Mouse (Mus musculus): ENCODE measurements around the gene Gpkow. TPM values are rescaled to one million over a fixed set of nuclear protein-coding genes. Genes with fewer than 3 reads are reported as not detected.
"Not testable (repeated sequence)": the region's sequence is repeated elsewhere in the genome, so short reads cannot be mapped to it uniquely, and the experiment has no call there.

The Gpkow gene
- polyA plus RNA-seq, 1 experiment from 2014 or later, result 46.8 TPM

DNA sequence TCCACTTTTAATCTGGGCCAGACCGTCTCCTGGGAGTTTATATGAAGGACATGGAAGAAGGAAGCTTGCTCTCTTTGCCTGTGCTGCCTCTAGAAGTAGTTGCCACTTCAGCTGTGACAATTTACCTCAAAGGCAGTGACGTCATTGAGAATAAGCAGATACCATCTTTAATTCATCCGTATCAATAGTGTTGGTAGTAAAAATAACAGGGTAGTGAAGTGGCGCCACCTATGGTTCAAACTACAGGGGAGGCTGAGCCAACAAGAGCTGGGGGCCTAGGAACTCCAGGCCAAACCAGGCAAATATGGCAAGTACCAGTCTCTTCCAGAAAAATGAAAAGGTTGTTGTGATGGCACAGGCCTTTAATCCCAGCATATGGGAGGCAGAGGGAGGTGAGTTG, 4.1 kb upstream of the Gpkow start:
- no peak for ATAC-seq (ENCODE audit: low FRiP score, low read depth)
- Histone ChIP-seq H3K9me3 (no peaks in the 10 kb centered on the region), H3K4me1 (replicated peaks) (peaks cover 3% of the 10 kb centered on the region; the same call in 1 of the 2 replicates), H3K27ac (replicated peaks) (no peak overlapping the region), H3K4me2 (no peak overlapping the region), H3K36me3 (no peaks in the 10 kb centered on the region), H3K4me3 (no peak overlapping the region), H3K9ac (no peak overlapping the region), H3K27me3 (no peaks in the 10 kb centered on the region)
- 38% methylated on average over 4 of the region's 4 CpGs for WGBS

DNA sequence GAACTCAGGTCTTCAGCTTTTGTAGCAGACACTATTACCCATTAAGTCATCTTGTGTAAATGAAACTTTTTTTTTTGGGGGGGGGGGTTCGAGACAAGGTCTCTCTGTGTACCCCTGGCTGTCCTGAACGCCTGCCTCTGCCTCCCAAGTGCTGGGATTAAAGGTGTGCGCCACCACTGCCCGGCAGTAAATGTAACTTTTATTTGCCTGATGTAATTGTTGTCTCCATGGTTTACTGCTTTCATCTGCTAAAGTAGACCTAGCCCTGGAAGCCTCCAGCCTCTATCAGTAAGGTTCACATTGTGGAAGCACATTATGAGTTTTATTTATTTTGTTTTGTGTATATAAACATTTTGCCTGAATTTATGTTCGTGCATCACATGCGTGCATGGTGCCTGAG, 411 bp upstream of the Gpkow start:
- no peak overlapping the region for H3K9ac ChIP-seq
- H3K27ac ChIP-seq (replicated peaks), result 0 out of 2 replicates have a peak overlapping the region, but pooled peaks have one; percentile 13
- 42% methylated on average over 6 of the region's 6 CpGs for WGBS
- no peaks in the 10 kb centered on the region for H3K27me3 ChIP-seq
- peak overlapping the region; percentile 45 for H3K4me2 ChIP-seq
- no peak; the same call in 1 of the 2 replicates for ATAC-seq (ENCODE audit: low FRiP score, low read depth)
- H3K36me3 ChIP-seq, result no peaks in the 10 kb centered on the region
- peak overlapping the region; percentile 58 for H3K4me3 ChIP-seq
- no peaks in the 10 kb centered on the region for H3K9me3 ChIP-seq
- peaks cover 12% of the 10 kb centered on the region for H3K4me1 ChIP-seq (replicated peaks)

DNA sequence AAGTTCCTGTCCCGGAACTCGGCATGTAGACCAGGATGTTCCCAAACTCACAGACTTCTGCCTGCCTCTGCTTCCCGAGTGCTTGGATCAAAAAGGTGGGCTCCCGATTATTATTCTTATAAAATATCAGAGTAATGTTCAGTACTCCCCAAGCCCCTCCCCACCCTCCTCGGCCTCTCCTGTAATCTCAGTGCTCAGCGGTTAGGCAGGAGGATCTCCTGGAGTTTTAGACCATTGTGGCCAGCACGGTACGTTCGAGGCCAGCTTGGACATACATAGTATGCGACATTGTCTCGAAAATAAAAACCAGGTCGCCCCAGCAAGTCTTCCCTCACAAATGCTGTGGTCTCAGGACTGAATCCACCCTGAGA, 16.8 kb downstream of the Gpkow start:
- H3K4me1 ChIP-seq (replicated peaks); H3K9me3 ChIP-seq; H3K36me3 ChIP-seq; H3K27me3 ChIP-seq; ATAC-seq (ENCODE audit: low FRiP score, low read depth): not testable (repeated sequence)
- peak overlapping the region; percentile 48; the same call in 1 of the 2 replicates for H3K27ac ChIP-seq (replicated peaks)
- 0 out of 2 replicates have a peak overlapping the region, but pooled peaks have one; percentile 37 for H3K9ac ChIP-seq
- WGBS, result 40% methylated on average over 5 of the region's 12 CpGs
- peak overlapping the region; percentile 52 for H3K4me2 ChIP-seq
- H3K4me3 ChIP-seq, result peak overlapping the region; percentile 35

DNA sequence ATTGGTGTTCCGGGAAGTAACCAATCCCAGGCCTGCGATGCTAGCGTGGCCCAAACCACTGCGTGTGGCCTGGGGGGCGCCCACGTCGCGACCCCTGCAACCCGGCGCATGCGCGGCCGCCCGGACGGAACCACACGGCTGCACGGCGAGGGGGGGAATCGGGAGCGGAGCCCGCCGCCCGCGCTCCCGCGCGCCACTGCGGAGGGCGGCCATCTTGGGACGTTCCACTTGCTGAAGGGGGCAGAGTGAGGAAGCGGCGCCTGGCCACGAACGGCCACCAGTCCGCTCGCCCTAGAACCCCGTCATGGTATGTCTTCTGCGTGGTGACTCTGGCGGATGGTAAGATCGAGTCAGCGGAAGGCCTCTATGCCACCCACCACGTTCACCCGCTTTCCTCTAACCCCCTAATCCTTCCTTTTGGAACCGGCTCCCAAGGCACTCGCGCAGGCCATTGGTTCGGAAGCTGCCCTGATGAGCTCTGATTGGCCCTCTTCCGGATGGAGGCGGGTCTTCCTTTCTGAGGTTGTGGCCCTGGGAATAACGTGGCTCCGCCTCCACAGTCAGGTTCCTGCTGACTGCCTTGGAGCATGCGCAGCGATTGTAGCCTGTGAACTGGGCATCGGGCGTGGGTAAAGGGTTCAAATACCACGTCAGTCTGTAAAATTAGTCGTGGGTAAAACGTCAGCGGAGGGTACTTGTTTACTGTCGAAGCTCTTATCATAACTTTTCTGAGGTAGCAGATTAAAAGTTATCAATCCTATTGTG, 17.4 kb downstream of the Gpkow start, which contains the start of gene Wdr45:
Wdr45 (plus strand) TSS at position 199 of the 765 bp plus-strand sequence.
- 17% methylated on average over 36 of the region's 60 CpGs for WGBS
- not testable (repeated sequence) for H3K36me3 ChIP-seq; H3K4me1 ChIP-seq (replicated peaks); H3K27me3 ChIP-seq; H3K9me3 ChIP-seq
- H3K4me3 ChIP-seq, result peak within 1 kb of the TSS; percentile 35
- peak within 1 kb of the TSS; percentile 52 for H3K4me2 ChIP-seq
- ATAC-seq (ENCODE audit: low FRiP score, low read depth), result peak; percentile 97
- H3K9ac ChIP-seq, result 0 out of 2 replicates have a peak within 1 kb of the TSS, but pooled peaks have one; percentile 37
- H3K27ac ChIP-seq (replicated peaks), result peak within 1 kb of the TSS; percentile 61; the same call in 1 of the 2 replicates

DNA sequence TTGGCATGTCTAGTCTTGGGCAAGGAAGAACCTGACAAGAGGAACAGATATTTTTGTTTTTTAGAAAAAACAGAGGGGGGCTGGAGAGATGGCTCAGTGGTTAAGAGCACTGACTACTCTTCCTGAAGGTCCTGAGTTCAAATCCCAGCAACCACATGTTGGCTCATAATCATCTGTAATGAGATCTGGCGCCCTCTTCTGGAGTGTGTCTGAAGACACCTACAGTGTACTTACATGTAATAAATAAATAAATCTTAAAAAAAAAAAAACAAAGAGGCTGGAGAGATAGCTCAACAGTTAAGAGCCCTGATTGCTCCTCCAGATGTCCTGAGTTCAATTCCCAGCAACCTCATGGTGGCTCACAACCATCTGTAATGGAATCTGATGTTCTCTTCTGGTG, 19.1 kb downstream of the Gpkow start:
- not testable (repeated sequence) for H3K27ac ChIP-seq (replicated peaks); H3K4me2 ChIP-seq; H3K4me3 ChIP-seq; ATAC-seq (ENCODE audit: low FRiP score, low read depth); H3K4me1 ChIP-seq (replicated peaks); H3K36me3 ChIP-seq; H3K9me3 ChIP-seq; H3K9ac ChIP-seq; H3K27me3 ChIP-seq
- 57% methylated on average over 1 of the region's 1 CpGs for WGBS

DNA sequence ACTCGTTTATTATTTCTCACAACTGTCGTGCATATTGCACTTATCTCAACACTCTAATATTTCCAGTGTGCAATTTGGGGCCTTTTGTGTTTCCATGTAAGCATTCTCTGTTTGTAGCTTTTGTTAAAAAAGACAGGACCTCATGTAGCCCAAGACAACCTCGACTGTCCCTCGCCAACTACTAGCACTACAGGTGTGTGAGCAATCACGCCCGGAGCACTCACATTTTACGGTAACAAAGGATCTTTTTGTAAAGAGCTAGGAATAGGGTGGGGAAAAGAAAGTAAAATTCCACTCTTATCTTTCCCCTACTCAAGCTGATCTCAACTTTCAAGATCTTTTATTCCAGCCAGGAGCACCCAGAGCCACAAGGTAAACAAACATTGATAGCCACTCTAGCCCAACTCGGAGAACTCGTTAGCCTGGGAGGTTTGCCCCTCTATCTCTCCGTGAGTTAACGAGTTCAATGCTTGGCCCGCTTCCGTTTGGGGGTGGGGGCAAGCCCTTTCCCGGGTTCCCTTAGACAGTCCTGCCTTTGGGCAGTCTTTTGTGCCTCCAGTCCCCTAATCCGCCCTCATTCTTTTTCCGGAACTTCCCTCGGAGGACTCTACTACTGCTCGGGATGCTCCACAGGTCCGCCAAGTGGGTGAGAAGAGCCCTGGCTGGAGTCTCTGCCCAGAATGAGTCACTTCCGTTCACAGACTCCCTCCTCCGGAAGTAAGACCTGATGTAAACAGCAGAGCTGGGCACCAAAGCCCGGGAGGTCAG, 24.8 kb downstream of the Gpkow start, which contains the start of gene Gm45208:
Gm45208 (plus strand) TSS at position 732 of the 768 bp plus-strand sequence.
- ATAC-seq (ENCODE audit: low FRiP score, low read depth), result peak; percentile 91
- WGBS, result 22% methylated on average over 22 of the region's 22 CpGs
- H3K27ac ChIP-seq (replicated peaks), result peak within 1 kb of the TSS; percentile 95

DNA sequence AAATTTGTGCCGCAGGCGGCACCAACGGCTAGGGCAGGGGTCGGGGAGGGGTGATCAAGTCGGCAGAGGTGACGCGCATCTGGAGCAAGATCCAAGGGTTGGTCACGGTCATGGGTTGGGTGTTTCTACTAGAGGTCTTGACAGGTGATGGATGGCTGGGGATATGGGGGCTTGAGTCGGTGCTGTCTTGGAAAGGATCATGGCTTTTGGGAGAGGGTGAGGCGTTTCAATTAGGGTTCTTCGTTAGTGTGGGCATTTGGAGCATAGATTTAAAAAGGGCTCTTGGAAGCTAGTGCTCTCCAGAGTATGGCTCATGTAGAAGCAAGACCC, 25.3 kb downstream of the Gpkow start:
- Histone ChIP-seq H3K9me3 (no peaks in the 10 kb centered on the region), H3K4me1 (replicated peaks) (peaks cover 7% of the 10 kb centered on the region), H3K4me2 (peak overlapping the region; percentile 67), H3K27me3 (no peaks in the 10 kb centered on the region), H3K27ac (replicated peaks) (peak overlapping the region; percentile 95), H3K9ac (peak overlapping the region; percentile 50), H3K4me3 (peak overlapping the region; percentile 54), H3K36me3 (0 out of 2 replicates have a peak, but pooled peaks cover 4% of the 10 kb centered on the region)
- ATAC-seq (ENCODE audit: low FRiP score, low read depth), result peak; percentile 51; the same call in 1 of the 2 replicates
- WGBS, result 22% methylated on average over 11 of the region's 11 CpGs

More for the DNA sequence above, 24.8 kb downstream of the Gpkow start, which contains the start of gene Gm45208:
- Histone ChIP-seq H3K9me3 (no peaks in the 10 kb centered on the region), H3K27me3 (no peaks in the 10 kb centered on the region), H3K36me3 (no peaks in the 10 kb centered on the region), H3K4me3 (peak within 1 kb of the TSS; percentile 54), H3K4me2 (peak within 1 kb of the TSS; percentile 67), H3K4me1 (replicated peaks) (peaks cover 7% of the 10 kb centered on the region), H3K9ac (peak within 1 kb of the TSS; percentile 50)

DNA sequence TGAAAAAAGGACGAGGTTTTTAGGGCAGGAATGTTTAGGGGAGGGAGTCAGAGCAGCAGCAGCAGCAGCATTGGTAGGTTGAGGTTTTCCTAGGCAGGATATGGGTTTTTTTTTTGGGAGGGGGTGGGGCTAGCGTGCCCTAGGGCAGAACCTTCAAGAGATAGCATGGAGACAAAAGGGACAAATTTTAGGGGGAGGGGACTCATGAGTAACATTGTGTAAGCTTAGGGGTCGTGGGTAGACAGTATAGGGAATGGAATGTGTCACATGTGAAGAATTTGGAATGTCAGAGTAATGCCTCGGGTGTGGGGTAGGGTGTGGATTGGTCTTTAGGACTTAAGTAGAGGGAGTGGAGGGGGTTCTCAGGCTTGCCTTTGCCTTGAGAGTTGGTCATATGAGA, 25.8 kb downstream of the Gpkow start:
- no peaks in the 10 kb centered on the region for H3K9me3 ChIP-seq
- no peak overlapping the region for H3K27ac ChIP-seq (replicated peaks)
- peaks cover 7% of the 10 kb centered on the region for H3K4me1 ChIP-seq (replicated peaks)
- peak overlapping the region; percentile 67 for H3K4me2 ChIP-seq
- H3K9ac ChIP-seq, result peak overlapping the region; percentile 50; the same call in 1 of the 2 replicates
- 0 out of 2 replicates have a peak, but pooled peaks cover 4% of the 10 kb centered on the region for H3K36me3 ChIP-seq
- ATAC-seq (ENCODE audit: low FRiP score, low read depth), result no peak
- H3K27me3 ChIP-seq, result no peaks in the 10 kb centered on the region
- 34% methylated on average over 4 of the region's 4 CpGs for WGBS
- H3K4me3 ChIP-seq, result peak overlapping the region; percentile 54

DNA sequence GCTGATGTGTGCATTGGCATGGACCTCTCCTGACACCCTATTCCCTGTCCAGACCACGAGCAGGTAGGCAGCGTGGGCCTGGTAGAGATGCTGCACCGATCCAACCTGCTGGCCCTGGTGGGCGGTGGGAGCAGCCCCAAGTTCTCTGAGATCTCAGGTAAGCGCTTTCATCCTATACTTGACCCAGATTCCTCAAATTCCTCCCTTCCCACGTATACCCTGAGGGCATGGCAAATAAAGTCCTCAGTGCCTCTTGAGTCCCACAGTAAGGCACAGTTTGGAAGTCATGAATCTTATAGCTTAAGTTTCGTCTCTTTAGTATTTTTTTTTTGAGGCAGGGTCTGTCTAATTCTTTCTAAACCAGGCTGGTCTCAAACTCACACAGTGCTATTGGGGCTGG, 27.2 kb downstream of the Gpkow start:
- Histone ChIP-seq H3K4me1 (replicated peaks) (peaks cover 13% of the 10 kb centered on the region), H3K27me3 (no peaks in the 10 kb centered on the region), H3K36me3 (0 out of 2 replicates have a peak, but pooled peaks cover 4% of the 10 kb centered on the region), H3K27ac (replicated peaks) (no peak overlapping the region), H3K4me2 (no peak overlapping the region), H3K9ac (no peak overlapping the region), H3K9me3 (no peaks in the 10 kb centered on the region), H3K4me3 (no peak overlapping the region)
- 81% methylated on average over 7 of the region's 7 CpGs for WGBS
- ATAC-seq (ENCODE audit: low FRiP score, low read depth), result no peak

DNA sequence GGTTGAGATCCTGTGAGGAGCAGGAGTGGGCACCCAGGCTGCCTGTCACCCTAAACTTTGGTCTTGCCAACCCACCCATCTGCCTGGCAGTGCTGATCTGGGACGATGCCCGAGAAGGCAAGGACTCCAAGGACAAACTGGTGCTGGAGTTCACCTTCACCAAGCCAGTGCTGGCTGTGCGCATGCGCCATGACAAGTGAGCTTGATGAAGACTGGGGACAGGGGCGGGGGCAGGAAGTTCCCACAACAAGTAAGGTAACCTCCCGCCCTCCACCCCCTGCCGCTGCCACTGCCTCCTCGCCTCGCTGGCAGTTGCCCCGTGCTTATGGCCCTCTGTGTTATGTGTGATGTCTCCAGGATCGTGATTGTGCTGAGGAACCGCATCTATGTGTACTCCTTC, 28.9 kb downstream of the Gpkow start:
- 89% methylated on average over 12 of the region's 12 CpGs for WGBS
- Histone ChIP-seq H3K4me3 (no peak overlapping the region), H3K9ac (no peak overlapping the region), H3K9me3 (no peaks in the 10 kb centered on the region), H3K27ac (replicated peaks) (no peak overlapping the region), H3K36me3 (0 out of 2 replicates have a peak, but pooled peaks cover 4% of the 10 kb centered on the region), H3K4me2 (no peak overlapping the region), H3K27me3 (no peaks in the 10 kb centered on the region), H3K4me1 (replicated peaks) (peaks cover 20% of the 10 kb centered on the region)
- no peak for ATAC-seq (ENCODE audit: low FRiP score, low read depth)

DNA sequence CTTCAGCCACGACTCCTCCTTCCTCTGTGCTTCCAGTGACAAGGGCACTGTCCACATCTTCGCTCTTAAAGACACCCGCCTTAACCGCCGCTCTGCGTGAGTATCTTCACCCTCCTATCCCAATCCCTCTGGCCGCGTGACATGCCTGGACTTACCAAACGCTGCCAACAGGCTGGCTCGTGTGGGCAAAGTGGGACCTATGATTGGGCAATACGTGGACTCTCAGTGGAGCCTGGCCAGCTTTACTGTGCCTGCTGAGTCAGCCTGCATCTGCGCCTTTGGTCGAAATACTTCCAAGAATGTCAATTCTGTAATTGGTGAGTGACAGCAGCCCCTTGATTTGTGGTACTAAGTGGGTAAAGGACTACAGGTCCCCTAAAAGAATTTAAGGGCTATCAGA, 30.2 kb downstream of the Gpkow start:
- Histone ChIP-seq H3K9ac (no peak overlapping the region), H3K4me2 (no peak overlapping the region), H3K9me3 (no peaks in the 10 kb centered on the region), H3K27me3 (no peaks in the 10 kb centered on the region), H3K36me3 (0 out of 2 replicates have a peak, but pooled peaks cover 4% of the 10 kb centered on the region), H3K4me3 (no peak overlapping the region), H3K27ac (replicated peaks) (no peak overlapping the region), H3K4me1 (replicated peaks) (peaks cover 20% of the 10 kb centered on the region)
- no peak for ATAC-seq (ENCODE audit: low FRiP score, low read depth)
- WGBS, result 92% methylated on average over 13 of the region's 13 CpGs

Data from hindbrain, embryonic 15.5 days (tissue).